Mouse (Mus musculus) spleen, postnatal 0 days (tissue): Measurements from ENCODE around the gene Ripply2. TPM values are rescaled to one million over a fixed set of nuclear protein-coding genes. Genes with fewer than 3 reads are reported as not detected.

Experiments used
- polyA plus RNA-seq: library from polyadenylated mRNA; unstranded; fragments of >200 nt; fragmentation: Nextera tagmentation; extraction: Ambion mirVana; gene quantifications from 2 replicates; pipeline ENCODE4 v1.2.1, GENCODE M21; 2015

Gene Ripply2
- polyA plus RNA-seq, result not detected in 2 replicates

DNA sequence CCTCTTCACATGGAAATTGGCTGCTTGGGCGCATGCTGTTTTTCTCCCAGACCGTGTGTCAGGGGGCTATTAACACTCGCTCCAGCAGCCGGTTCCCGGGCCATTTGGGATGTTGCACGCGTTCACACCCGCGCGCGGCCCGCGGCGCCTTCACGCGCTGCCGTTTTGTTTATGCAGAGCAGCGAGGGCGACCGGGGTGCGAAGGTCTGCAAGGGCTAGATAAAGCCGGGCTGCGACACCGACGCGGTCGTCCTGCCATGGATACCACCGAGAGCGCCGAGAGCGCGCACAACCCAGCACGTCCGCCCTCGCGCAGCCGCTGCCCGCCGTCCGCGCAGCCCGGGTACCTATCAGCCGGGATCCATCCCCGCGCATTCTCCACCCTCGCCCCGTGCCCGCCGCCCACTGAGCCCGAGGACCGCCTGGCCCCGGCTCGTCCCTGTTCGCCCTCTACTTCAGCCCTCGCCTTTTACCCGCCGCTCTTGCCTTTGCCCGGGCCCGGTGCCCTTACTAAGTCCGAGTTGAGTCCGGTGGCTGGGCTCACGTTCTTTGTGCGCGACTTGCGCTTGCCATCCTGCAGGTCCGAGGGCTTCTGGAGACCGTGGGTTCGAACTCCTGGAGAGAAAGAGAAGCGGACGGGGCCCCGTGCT lies at the start of gene Ripply2:
Gene Ripply2 (plus strand): TSS at position 250 of the 650 bp plus-strand sequence.

DNA sequence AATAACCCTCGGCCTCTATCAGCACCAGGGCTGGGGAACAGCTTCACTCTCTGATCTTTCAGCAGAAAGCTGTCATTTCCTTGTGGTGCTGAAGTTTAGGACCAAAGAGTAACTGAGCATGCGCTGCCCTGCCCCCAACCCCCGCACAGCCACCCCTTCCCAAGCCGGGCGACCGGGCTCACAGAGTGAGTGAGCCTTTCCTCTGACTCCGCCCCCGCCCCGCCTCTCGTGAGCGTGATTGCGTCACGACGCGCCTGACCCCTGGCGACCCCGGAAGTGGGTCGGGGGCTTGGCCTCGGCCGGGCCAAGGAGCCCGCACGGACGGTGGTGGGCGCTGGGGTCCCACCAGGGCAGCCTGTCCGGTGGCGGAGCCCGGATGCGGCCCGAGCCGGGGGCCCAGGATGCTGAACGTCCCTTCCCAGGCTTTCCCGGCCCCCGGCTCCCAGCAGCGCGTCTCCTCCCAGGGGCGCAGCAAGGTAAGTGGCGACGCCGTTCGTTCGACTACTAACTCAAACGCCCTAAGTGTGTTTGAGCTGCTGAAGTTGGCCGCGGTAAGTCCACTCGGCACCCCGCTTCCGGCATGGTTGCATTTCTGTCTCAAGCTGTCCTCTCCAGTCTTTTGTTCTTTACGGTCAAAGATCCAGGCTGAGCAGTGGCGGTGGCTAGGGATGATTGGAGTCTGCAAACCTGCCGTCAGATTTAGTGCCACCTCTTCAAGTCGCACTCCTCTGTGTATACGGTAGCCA lies 6.6 kb downstream of the Ripply2 start, which contains the start of gene Cyb5r4:
Gene Cyb5r4 (plus strand): TSS at position 237 of the 746 bp plus-strand sequence.

Other genes with a start within 250 kb of the Ripply2 start
- not detected in 2 replicates for gene Snap91, start 134.9 kb upstream of the Ripply2 start, polyA plus RNA-seq
- gene Cyb5r4, start 6.5 kb downstream of the Ripply2 start, polyA plus RNA-seq, result 55.3 and 61.5 TPM in 2 replicates
- gene Mrap2, start 128.8 kb downstream of the Ripply2 start, polyA plus RNA-seq, result not detected in 2 replicates
- gene Cep162, start 240.0 kb downstream of the Ripply2 start, polyA plus RNA-seq, result 3.2 and 3.3 TPM in 2 replicates